Mouse (Mus musculus) embryo, embryonic 10 days (tissue): Measurements from ENCODE around the gene Olfr1204.

ENCODE experiments used
- DNase-seq: peaks from one replicate; pipeline ENCODE4 v3.0.0-alpha.2; 2015; ENCODE audit warnings: low spot score

Olfr1204 gene

DNA sequence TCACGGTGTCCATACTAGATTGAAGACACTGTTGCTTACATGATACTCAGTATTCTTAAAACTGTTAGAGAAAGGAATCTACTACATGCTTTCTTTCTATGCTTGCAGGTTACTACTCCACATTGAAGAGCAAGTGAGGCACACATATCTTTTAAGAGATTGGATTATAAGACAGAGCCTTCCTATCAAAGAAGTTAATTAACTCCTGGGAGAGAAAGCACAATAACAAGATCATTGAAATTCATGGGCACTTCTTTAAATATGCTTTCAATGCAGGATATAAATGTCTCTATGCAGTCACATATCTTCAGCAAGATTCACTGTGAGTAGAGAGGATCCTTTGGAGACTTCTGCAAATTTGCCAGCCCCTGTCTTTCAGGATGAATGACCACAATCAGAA, at the start of gene Olfr1204:
TSS of gene Olfr1204 (plus strand) at position 301 of the 400 bp plus-strand sequence.
- no peak for DNase-seq

- no peak for DNase-seq
Measured at GRCm38 (mm10) chr2:88814196-88814595, 34.9 kb upstream of the Olfr1204 start, which contains the start of gene Olfr1202. TSS of gene Olfr1202 (plus strand) at chr2:88814496.

GRCm38 (mm10) chr2:88829437-88829836, 19.7 kb upstream of the Olfr1204 start, which contains the start of gene Olfr1205:
TSS of gene Olfr1205 (plus strand) at chr2:88829737.
- no peak for DNase-seq

DNA sequence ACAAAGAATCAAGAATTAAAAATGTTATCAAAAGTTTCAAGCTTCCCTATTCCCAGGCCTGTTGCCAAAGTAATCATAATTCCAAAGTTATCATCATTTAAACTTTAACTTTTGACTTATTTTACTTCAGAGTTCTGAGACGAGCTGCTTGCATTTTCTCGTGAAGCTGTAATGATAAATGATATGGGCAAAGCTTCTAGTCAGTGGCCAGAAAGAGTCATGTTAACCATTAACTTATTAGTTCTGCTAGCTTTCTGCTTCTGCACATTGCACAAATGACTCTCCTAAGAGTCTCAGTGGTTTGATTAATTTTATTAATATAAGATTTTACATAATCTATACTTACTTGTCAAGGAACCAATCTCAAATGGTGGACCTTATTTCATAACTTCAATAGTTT, 10.6 kb upstream of the Olfr1204 start:
- no peak for DNase-seq

GRCm38 (mm10) chr2:88862931-88863330, 13.8 kb downstream of the Olfr1204 start, which contains the start of gene Olfr1206:
TSS of gene Olfr1206 (plus strand) at chr2:88863231.
- no peak for DNase-seq

GRCm38 (mm10) chr2:88902211-88902610, 53.1 kb downstream of the Olfr1204 start, which contains the start of gene Olfr1208:
TSS of gene Olfr1208 (minus strand) at chr2:88902311.
- no peak for DNase-seq
